Mouse (Mus musculus) adrenal gland (tissue): ENCODE results near the gene Rad51b.

Experiments
- intact Hi-C: fragments of 180-260 bp; cut with DNase I; formaldehyde crosslinking; loops from one replicate; pipeline ENCODE4 v1.15.1; 2025

The Rad51b gene

DNA sequence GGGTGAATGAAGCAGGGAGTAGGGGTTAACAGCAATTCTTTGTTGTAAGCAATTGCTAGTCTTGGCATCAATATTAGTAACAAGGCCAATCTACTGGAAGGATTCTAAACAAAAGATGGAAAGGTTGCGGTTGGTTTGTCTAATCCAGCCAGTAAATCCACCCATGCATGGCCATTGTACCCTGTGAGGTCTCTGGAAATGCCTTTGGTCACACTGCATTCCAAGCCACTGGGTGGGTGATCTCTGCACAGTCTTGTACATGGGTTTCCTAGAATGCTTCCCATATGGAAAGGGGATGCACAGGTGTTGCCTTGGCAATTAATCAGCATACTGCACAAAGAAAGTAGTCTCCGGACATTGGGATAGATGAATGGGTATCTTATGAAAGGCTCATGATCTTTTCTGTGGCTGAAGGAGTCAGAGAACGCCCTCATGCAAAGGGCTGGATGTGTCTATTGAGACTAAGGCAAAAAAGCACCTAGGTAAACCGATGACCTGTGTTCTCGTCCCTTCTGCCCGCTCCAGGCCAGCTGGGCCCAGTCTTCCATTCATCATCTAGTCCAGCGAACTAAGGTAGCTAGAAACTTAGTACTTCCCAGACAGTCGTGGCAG is 312.4 kb downstream of the Rad51b start:
- intact Hi-C loops: loop anchor here (2.0 to 10.0 kb wide), 3 partner anchors 255 to 521 kb away; partner anchors contain the start of gene Zfp36l1

DNA sequence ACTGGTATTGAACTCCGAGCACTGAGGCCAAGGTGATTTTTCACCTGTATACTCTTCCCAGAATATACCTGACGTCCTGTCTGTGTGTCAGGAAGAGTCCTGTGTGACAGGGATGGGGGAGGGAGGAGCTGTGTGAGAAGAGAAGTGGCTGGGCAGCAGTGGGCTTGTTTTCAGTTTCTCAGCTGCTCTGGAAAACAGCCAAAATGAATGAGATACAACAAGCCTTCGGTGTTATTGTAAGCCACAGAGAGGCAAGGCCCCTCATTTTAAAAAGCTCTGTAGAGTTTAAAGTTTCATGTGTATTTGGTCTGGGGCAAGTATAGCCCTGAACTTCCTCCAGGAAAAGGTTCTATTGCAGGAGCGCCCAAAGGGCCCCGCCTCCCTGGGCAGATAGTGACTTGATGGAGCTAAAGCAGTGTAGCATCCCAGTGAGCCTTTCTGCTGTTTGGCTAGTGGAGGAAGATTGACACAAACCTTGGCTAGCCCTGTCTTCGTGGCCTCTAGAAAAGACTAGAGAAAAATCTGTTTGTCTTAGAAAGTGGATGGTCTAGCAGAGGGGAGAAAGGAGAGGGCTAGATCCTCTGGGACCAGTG is 313.5 kb downstream of the Rad51b start:
- intact Hi-C loops: loop anchor here (2.0 to 5.0 kb wide), 2 partner anchors 502 to 520 kb away; partner anchors contain the start of gene Zfp36l1

DNA sequence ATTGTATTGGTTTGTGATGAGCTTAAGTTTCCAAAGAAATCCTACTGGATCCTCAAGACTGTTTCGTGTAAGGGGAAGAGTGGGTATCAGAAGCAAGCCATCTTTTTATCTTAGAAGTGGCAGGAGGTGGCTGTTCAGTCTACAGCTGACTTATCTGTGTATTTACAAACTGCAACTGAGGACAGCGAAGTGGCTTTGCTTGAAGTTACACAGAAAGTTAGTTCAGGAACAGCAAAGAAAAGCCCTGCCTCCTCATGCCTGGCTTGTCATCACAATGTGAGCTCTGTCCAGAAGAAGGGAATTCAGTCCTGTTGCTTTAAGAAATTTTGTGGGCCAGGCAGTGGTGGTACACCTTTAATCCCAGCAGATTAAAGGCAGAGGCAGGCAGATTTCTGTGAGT is 314.6 kb downstream of the Rad51b start:
- intact Hi-C loops: loop anchor here (2.0 to 5.0 kb wide), 2 partner anchors 501 to 519 kb away; partner anchors contain the start of gene Zfp36l1

DNA sequence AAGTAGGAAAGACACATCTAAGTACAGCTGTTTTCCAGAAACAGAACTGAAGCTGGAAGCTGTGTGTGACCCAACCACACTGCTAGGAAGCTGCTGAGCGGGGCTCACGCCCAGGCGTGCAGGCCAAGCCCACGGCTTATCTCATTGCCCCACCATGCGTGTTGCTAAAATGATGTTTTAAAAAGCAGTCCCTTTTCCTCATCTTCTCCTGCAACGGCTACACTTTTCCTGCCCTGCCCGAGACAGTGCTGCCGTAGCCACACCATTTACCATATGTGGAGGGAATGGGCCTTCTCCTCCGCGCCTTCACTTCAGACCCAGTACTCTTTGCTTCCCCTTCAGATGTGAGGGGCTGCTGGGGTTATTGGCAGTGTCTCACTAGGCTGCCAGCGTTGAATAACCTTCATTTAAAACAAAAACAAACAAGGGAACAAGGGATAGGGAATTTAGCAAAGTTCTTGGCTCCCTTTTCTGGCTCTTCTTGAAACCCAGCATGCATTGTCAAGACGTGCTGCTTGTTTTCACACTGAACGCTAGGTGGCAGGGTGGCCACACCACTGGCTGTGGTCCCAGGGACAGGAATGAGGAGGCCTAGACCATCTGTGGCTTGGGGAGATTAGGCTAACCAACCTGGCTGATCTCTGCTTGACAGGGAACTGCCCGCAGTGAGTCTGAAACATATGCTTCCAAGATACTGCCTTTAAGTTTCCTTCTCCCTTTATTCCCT is 315.4 kb downstream of the Rad51b start:
- intact Hi-C loops: loop anchor here (5.0 kb wide), 1 partner anchor 500 kb away; the partner anchor contains the start of gene Zfp36l1

DNA sequence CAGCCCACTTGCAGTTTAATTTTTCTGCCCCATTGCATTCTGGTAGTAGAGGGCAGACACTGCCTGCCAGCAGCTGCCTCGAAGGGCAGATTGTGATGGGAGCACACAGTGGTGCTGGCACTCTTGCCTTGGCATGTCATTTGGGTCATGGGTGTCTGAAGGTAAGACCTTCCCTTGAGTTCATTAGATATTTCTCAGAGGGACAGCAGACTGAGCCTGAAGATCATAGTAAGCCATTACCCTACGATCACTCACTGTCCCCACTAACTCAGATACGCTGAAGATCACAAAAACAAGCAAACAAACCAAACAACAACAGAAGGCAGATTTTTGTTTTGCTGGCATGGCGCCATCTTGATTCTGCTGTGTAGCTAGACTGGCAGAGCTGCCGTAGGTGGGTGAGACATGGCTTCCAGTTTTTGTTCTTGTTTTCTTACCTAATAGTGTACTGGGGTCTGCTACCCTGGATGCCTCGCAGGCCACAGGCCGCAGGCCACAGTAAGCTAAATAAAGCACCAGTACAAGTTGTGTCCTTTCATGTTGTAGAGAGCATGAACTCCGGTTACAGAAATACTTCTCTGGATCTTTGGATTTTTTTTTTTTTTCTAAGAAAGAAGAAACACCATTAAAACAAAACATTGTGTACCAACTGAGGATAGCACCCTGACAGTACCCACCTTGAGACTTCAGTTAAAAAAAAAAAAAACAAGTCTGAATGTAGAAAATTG is 316.1 kb downstream of the Rad51b start:
- intact Hi-C loops: loop anchor here (5.0 kb wide), 1 partner anchor 499 kb away; the partner anchor contains the start of gene Zfp36l1

DNA sequence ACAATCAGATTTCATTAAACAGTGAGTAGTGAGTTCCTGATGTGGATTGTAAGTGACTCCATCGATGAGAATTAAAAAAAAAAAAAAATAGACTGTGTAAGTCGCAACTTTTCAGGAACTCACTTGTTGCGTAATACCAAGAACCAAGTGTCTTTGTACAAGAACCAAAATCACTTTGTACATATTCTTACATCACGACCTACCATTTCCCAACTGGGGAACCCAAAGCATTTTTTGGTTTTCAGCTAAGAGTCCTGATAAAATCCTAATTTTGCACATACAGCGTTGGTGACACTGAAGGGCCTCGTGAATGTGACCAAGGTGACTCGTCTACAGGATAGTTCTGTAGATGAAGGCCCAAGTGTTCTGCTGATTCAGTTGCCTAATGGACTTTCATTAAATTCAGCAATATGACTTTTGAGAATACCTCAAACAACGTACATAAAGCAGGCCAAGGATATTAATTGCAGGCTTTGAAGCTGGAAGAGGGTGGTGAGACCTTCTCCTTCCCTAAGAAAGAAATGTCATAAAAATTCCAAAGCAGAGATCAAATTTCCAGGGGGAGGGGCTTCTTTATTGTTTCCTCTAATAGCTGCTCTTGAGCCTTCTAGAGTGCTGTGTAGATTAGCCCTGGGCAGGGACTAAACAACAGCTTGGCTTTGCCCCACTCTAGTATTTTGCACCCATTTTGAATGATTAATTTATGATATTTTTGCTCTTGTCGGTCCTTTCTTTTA is 316.9 kb downstream of the Rad51b start:
- intact Hi-C loops: loop anchor here (5.0 kb wide), 1 partner anchor 498 kb away; the partner anchor contains the start of gene Zfp36l1

DNA sequence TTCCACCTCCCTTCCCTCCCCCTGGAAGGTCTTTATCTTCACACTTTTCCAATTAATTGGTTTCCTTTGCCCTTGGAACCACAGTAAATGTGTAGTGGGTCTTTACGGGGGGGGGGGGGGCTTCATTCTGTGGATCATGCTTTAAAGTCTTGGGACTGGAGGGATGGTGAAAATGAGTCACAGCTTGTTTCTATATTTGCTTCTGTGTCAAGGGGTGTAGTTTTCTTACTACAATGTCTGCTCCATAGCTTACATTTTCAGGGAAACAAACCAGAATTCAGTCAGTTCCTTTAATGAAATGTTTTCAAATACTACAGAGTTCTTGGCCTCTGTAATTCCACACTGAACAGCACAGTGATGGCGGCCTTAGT is 317.5 kb downstream of the Rad51b start:
- intact Hi-C loops: loop anchor here (5.0 kb wide), 1 partner anchor 498 kb away; the partner anchor contains the start of gene Zfp36l1

DNA sequence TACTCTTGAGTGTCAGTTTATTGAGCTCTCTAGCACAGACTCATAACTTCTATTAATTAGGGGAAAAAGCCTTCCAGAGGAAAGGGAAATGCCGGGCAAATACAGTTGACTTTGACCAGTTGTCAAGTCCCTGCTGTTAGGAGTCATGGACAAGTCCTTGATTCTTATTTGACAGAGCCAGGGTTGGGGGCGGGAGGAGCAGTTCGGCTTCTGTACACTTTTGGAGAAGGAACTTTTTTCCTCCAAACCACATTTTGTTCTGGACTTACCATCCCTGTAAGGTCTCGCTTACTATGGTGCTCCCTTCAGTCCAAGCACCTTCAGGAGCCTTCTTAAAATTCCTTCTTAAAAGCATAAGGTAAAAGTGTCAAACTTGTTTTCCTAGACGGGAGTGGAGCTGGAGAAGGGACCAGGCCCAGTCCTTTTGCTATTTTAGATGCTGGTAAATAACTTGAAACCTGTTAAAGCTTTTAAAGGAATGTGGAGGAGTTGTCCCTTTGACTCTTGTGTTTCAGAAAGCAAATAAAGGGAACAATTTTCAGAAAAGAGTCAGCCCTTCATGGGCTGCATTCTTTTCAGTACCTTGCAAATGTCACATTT is 318.7 kb downstream of the Rad51b start:
- intact Hi-C loops: no loop called here

DNA sequence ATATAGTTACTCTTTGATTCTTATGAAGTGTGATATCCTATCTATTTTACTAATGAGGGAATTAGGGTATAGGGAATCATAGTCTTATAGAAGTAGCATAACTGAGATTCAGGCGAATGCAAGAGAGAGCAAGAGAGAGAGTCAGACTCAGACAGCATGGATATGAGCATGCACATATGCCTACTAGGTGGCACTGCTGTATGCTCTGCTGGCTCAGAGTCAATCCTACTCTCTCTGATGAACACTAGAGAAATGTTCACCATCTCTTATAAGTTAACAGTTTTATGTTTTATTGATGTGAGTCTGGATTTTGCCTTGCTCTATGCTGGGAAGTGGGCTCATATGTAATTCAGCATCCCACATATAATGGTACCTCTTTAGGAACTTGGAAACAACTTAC is 321.9 kb downstream of the Rad51b start:
- intact Hi-C loops: no loop called here

DNA sequence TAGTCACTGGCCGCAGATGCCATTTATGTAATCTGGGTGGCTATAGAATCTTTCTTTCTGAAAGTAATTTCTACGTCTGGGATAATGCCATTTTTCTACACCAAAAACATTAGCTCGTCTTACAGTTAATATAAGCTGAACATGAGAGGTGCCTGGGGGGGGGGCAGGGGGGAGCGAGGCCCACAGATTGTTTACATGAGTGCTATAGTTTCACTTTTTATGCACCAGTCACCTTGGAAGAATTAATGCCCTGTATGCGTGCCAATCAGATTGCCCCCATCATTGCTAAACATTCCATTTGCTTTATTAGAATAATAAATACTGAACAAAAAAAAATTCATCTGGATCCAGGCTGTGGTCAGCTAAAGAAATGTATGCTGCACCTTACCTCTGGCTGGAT is 323.6 kb downstream of the Rad51b start:
- intact Hi-C loops: no loop called here

DNA sequence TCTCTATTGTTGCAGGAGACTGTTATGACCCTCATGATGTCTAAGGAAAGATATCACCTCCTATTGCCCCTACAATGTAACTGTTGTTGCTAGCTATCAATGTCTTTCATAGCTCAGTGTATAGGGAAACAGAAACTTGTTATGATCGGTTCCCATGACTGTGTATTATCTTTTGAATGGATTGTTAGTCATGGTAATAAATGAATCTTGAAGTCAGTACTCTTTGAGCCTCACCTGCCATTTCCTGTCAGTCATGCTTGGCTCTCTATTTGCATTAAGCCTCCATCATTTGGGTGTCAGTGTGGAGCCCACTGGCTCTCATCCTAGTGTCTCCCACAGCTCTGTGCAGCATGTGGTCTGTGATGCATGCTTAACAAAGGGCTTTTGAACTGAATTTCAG is 326.2 kb downstream of the Rad51b start:
- intact Hi-C loops: no loop called here

DNA sequence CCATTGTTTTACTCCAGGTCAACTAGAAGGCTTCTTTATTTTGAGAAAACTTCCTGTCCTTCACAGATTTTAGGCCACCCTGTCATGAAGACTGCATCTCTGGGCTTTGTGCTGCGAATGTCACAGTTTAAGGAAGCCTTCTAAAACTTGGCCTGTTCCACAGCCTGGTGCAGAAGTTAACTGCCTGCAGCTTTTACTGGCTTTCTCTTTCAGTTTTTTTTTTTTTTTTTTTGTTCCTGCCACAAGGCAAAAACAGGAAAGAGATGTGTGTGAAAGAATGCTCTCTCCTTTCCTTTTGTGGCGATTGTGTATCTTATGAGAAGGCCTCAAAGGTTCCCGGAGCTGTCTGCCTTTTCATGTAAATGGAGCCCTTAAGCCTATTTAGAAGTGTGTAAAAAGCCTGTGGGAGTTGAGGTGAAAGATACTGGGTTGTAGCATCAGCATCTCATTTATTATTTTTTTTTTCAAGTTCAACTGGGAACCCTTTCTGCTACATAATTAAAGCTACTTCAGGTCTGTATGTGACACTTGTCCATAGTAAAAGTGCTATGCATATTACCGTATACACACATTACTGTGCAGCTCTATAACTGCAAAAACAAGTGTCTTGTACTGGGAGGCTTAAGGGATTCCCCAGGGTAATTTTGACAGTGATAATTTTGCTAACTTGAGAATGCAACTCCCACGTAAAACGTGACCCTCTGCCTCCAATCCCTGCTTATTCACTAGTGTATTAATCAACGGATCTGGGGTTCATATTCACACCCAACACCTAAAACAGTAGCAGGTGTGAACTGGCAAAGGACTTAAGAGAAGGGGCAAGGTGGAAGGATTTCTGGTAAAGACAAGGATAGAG is 328.8 kb downstream of the Rad51b start:
- intact Hi-C loops: no loop called here

DNA sequence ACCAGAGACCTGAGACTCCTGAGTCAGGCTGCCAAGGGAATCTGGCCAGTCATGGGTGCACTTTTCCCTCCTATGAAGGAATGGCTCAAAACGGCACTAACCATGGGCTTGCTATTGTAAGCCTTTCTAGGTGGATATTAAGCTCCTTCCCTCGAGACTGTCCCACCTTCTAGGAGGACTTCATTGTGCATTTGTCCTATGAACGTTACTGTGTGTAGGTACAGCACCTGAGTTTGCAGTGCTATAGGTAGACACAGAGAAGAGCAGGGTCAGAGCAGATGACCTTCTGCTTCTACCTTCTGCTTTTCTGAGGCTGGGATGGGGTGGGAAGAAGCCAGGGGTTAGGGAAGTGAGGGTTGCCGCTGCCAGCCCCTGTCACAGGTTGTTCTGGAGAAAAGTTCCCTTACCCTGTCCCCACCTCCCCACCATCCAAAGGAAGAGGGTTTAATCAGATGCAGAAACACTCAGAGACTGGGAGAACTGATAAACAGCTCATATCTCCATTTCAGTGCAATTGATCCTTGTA is 329.5 kb downstream of the Rad51b start:
- intact Hi-C loops: no loop called here

DNA sequence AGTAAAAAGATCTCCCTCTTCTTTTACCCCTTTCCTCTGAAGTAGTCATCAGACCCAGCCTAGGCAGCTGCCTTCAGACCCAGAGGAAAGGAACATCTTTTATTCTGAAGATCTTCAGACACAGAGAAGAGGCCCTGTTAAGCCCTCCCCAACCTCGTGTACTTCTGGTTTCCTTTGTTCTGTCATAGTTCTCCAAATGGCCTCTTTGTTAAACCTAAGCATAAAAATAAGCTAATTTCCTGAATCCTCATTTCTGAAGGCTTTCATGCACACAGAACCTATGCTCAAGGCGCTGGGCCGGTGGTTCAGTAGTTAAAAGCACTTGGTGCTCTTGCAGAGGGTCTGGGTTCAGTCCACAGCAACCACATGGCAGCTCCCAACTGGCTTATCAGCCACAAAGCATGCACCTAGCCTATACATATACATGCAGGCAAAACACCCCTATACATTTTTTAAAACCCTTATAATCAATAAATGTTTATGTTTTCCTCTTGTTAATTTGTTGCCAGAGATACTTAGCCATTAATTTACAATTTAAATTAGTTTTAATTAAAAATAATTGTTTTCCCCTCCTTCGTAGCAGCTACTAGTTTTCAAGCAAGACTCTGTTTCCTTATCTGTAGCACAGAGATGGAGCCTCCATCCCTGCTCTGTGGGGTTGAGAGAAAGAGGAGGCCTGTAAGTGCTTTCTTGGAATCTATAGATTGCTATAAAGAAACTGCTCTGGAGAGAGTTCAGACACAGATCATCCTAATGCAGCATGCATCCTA is 330.5 kb downstream of the Rad51b start:
- intact Hi-C loops: no loop called here

DNA sequence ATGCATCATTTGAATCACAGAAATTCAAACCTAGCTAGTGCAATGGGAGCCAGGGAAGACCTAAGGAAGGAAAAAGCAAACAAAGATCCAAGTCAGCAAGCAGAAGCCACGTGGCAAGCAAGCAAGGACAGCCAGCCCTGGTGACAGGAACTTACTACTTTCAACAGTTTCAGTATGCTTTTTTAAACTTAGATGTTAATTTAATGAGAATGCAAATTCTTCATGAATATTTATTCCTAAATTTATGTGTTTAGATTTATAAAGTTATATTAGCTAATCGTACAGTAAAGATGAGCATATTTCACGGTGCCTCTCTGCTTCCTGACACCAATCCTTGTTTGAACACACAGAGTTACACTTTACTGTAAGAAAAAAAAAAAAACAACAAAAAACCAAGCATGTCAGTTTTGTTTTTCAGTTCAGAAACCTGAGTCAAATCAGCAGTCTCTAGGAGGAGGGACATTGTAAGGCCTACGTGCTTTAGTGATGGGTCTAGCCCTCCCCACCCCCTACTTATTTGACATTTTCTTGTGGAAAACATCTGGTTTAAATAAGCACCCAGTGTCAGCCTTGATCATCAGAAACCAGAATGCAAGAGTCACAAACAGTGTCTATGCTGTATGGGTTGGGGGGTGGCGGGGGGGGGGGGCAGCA is 331.2 kb downstream of the Rad51b start:
- intact Hi-C loops: no loop called here

DNA sequence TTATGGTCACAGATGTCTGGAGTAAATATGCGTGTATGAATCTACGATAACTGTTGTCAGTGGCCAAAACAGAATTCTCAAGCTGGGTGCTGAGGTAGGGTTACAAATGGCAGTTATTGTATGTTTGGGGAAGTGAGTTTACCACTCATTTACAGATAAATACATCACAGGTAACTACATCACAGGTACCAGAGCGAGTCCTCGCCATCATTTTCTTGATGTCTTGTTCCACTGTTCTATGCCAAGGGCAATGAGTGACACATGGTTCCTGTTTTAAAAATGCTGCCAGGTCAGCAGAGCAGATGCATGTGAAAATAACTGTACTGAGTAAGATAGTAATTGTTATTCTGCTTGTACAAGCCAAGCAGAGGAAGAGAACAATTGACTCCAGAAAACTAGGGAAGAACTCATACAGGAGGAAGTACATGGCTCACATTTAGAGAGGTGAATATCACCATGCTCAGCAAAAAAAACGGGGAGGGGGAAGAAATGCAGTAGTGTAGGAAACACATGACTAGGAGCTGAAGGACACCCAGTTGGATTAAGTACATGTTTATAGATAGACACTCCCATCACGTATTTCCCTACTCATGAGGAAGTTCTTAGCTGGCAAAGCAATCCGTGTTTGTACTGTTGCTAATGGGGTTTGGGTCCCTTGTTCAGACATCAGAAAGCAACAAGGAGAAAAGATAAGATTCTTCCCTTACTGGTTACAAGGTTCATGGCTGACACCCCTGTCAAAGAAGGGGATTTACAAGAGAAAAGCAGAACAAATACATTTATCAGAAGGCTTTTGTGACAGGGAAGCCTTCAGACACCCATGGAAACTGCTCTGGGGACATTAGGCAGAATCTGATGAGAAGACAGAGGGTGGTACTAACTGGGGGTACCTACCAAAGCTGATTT is 333.1 kb downstream of the Rad51b start:
- intact Hi-C loops: no loop called here
